Mouse (Mus musculus) retina, adult 2 months (tissue): ENCODE data around the gene Gm7579.
"Not testable (repeated sequence)": the region's sequence is repeated elsewhere in the genome, so short reads cannot be mapped to it uniquely, and the experiment has no call there.

Source experiments
- DNase-seq: peaks from one replicate; pipeline ENCODE4 v3.0.0-alpha.2; 2012; ENCODE audit warnings: low read depth, low spot score

Gene Gm7579

GRCm38 (mm10) chr7:142211559-142211958 is at the start of gene Gm7579:
Gene Gm7579, plus strand, starts transcription at chr7:142211859.
- DNase-seq, result no peak

- not testable (repeated sequence) for DNase-seq
Measured at GRCm38 (mm10) chr7:142165639-142166038, 46.0 kb upstream of the Gm7579 start, which contains the start of gene Gm4553. Gene Gm4553, minus strand, starts transcription at chr7:142165739.

DNA sequence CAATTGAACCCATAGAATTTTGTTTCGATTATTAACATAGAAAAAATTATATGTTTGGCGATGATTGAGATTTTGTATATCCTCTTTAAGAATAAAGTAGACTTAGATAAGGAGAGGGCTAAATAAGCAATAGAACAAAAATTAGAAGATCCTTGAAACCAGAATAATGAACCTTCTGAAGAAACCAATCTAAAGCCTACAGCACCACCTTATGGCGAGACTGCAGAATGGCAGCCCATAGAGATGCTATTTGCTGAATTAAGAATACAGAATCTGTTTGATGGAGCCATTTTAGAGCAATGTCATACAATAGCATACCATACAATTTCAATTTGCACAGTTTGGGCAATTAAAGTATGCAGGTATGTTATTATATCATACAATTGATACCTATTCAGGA is 41.8 kb upstream of the Gm7579 start:
- DNase-seq, result peak; percentile 22

- not testable (repeated sequence) for DNase-seq
Measured at GRCm38 (mm10) chr7:142175905-142176304, 35.8 kb upstream of the Gm7579 start, which contains the start of gene Krtap5-2. Gene Krtap5-2, minus strand, starts transcription at chr7:142176005.

GRCm38 (mm10) chr7:142178685-142179084 is 33.0 kb upstream of the Gm7579 start:
- DNase-seq, result no peak

DNA sequence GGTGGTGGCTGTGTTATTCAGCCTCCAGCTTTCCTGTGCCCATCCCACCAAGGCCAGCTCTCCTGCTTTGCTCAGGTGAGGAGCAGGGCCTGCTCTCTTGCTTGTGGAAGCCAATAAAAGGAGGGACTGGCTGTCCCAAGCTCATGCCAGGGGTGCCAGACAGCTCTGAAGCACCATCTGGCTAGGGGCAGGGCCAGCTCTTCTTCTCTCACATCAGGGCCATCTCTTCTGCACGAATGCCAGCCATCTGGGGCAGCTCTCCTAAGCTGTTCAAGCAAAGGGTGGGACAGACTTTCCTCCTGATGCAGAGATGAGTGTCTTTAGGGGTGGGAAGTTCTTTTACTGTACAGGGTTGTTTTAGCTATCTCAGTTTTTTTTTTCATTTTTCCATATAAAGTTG is 30.6 kb upstream of the Gm7579 start:
- DNase-seq, result no peak

DNA sequence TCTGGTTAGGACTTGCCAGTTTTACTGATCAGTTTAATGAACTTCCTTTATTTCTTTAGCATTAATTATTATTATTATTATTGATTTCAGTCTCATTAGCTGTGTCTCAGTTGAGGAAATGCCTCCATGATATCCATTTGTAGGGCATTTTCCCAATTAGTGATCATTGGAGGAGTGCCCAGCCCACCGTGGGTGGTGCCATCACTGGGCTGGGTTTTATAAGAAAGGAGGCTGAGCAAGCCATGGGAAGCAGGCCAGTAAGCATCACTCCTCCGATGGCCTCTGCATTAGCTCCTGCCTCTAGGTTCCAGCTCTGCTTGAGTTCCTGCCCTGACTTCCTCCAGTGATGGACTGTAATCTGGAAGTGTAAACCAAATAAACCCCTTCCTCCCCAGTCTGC is 23.5 kb upstream of the Gm7579 start:
- DNase-seq, result no peak

- no peak for DNase-seq
Measured at GRCm38 (mm10) chr7:142190289-142190688, 21.4 kb upstream of the Gm7579 start, which contains the start of gene Gm10153. Gene Gm10153, minus strand, starts transcription at chr7:142190389.

DNA sequence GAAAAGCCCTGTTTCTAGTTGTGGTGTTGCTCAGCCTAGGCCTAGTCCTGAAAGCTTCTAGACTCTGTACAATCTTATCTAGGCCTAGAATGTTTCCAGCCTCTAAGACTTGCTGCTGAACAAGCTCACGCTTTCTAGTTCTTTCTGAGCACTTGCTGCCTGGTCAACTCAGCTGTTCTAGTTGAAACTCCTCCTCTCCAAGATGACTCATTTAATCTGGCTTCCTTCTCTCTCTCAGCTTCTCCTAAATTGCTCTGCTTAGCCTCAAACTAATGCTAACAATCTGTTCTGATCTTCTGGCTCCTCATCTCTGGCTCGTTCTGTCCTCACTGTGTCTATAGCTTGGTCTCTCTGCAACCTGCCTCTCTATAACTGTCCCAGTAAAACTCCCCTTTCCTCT is 12.9 kb upstream of the Gm7579 start:
- DNase-seq, result no peak

DNA sequence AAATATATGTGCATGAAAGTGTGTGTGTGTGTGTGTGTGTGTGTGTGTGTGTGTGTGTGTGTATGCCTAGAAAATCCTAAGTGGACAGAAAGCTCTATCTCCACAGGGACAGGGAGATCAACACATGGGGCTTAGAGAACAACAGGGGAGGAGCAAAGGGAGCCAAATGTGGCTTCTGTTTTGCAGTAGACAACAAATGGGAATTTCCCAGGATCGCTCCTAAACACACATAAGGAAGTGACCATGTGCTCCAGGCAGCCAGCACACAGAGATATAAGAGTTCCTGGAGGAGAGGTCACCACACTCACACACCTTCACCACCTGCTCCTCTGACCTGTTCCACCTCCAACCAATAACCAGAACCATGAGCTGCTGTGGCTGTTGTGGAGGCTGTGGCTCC is 10.6 kb upstream of the Gm7579 start, which contains the start of gene Krtap5-3:
Gene Krtap5-3, plus strand, starts transcription at position 301 of the 400 bp plus-strand sequence.
- DNase-seq, result no peak

- DNase-seq, result no peak
Measured at GRCm38 (mm10) chr7:142205488-142205887, 6.2 kb upstream of the Gm7579 start.

GRCm38 (mm10) chr7:142206891-142207290 is 4.8 kb upstream of the Gm7579 start:
- DNase-seq, result not testable (repeated sequence)

DNA sequence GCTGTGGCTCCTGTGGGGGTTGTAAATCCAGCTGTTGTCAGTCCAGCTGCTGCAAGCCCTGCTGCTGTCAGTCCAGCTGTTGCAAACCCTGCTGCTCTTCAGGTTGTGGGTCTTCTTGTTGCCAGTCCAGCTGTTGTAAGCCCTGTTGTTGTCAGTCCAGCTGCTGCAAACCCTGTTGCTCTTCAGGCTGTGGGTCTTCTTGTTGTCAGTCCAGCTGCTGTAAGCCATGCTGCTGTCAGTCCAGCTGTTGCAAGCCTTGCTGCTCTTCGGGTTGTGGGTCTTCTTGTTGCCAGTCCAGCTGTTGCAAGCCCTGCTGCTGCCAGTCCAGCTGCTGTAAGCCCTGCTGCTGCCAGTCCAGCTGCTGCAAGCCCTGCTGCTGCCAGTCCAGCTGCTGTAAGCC is 477 bp downstream of the Gm7579 start:
- DNase-seq, result not testable (repeated sequence)

DNA sequence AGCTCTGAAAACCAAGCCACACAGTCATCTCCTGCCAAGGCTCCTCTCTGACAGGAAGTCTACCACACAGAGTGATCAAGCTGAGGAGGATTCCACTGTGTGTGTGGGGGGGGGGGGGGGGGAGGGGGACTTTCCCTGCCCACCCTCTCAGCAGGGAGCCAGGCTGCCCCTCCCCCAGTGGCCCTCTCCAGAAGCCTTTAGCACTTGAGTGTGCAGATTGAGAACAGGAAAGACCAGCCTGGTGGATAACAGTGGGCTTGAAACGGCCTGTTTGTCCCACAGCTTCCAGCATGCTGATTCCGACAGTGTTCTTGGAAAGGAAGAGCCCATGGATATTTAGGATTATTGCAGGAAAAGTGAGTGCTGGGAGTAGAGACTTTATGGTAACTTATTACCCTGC is 12.9 kb downstream of the Gm7579 start:
- DNase-seq, result no peak

DNA sequence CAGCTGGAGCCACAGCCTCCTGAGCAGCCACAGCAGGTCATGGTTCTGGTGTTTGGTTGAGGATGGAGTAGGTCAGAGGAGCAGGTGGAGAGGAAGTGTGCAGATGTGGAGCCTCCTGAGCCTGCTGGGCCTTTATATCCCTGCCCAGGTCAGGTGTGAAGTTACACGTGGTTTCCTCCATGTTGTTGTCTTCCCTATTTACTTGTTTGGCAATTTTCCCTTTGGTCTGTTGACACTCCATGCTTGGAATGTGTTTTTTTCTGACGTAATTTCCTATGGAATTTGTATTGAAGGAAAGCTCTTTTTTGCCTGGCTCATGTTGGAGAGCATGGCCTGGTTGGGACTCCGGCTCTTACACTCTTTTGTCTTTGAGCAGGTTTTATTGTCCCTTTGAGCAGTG is 18.2 kb downstream of the Gm7579 start, which contains the start of gene Krtap5-5:
Gene Krtap5-5, minus strand, starts transcription at position 101 of the 400 bp plus-strand sequence.
- DNase-seq, result not testable (repeated sequence)

GRCm38 (mm10) chr7:142231540-142231939 is 19.9 kb downstream of the Gm7579 start:
- DNase-seq, result no peak

DNA sequence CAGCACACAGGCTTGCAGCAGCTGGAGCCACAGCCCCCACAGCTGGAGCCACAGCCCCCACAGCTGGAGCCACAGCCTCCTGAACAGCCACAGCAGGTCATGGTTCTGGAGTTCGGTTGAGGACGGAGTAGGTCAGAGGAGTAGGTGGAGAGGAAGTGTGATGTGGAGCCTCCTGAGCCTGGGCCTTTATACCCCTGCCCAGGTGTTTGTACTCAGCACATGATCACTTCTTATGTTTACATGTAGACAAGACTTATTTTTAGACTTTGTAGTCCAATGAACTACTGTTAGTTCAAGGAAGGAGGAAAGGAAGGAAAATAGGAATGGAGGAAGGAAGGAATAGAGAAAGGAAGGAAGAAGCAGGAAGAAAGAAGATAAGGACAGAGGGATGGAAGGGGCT is 29.3 kb downstream of the Gm7579 start, which contains the start of gene Gm40460:
Gene Gm40460, minus strand, starts transcription at position 101 of the 400 bp plus-strand sequence.
- DNase-seq, result no peak

DNA sequence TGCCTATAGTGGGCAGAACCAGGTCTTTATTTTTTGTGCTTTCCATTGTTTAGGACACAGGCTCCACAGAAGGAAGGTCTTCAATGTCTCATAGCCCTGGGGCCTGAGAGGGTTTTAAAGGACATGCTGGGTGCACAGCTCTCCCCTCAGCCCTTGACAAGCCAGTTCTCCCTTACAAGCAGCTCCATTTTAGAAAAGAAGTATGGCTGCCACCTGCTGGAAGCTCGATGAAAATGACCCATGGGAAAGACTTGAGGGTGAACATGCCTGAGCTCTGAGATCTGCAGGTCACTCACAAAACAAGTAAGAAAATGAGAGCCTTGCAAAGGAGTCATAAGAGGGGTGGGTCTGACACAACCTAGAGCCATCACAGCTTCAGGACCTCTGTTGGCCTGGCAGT is 38.2 kb downstream of the Gm7579 start:
- DNase-seq, result peak; percentile 30

DNA sequence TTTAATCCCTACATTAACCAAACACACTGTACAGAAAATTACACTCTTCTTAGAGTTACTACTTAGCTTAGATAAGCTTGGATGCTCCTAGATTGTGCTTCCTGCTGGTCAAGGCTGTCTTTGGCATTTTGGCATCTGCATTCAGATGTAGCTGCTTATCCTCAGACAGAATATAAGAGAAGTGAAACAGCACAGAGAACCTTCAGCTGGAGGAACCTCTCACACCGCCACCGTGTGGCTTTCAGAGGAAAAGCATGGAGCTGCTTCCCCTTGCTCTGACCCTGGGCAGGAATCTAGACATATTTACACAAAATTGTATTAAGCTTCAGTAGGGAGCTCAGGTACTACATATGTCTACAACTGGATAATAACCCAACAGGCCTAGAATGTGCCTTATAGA is 43.9 kb downstream of the Gm7579 start:
- DNase-seq, result peak; percentile 18

- not testable (repeated sequence) for DNase-seq
Measured at GRCm38 (mm10) chr7:142258254-142258653, 46.6 kb downstream of the Gm7579 start, which contains the start of gene Gm2431. Gene Gm2431, minus strand, starts transcription at chr7:142258354.
